Mouse (Mus musculus): ENCODE measurements at regions not wholly inside any gene's neighbourhood (a gene's known extent, or its start where the extent isn't known, plus 50 kb on each side); places are given as distances from the start of the nearest gene placed in this dataset.

GRCm38 (mm10) chr3:66535786-66536529 is 239.3 kb upstream of the Veph1 start:
- TF ChIP-seq GATA1 (IDR thresholded peaks at IDR 0.05; ENCODE audit: borderline replicate concordance, low read length) (no peak), FLI1 (IDR thresholded peaks at IDR 0.05; ENCODE audit: low read length) (no peak)

Data from megakaryocyte, embryonic 14.5 days (primary cell).